Mouse (Mus musculus): Measurements from ENCODE around the gene Rhno1. TPM values are rescaled to one million over a fixed set of nuclear protein-coding genes. Genes with fewer than 3 reads are reported as not detected.

The Rhno1 gene
- polyA plus RNA-seq, 1 experiment from 2014 or later: 101 TPM

DNA sequence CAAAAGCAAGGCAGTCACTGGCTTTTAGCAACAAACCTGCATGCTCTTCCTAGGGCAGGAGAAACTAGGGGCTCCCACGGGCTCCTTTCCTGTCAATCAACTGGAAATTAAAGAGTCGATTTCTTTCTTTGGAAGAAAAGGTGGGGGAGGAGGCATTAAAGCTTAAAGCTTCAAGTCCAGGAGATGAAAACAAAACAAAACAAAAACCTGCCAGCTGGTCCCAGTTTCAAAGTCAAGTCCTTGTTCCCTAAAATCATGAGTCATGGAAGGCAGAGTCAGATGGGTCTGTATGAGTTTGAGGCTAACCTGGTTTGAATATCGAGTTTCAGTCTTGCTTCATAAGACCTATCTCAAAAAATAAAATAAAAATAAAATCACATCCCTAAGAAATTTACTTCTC is 8.6 kb downstream of the Rhno1 start:
- no peaks in the 10 kb centered on the region for H3K9me3 ChIP-seq (ENCODE audit: control insufficient read depth, low read length)
- no peak overlapping the region for H3K9ac ChIP-seq (replicated peaks; ENCODE audit: low read length)
- no peak overlapping the region for H3K4me3 ChIP-seq (replicated peaks; ENCODE audit: low read depth, low read length)
- no peak overlapping the region for H3K27ac ChIP-seq (replicated peaks; ENCODE audit: low read depth, low read length)
- peak; percentile 18 for DNase-seq
- H3K4me1 ChIP-seq (ENCODE audit: control insufficient read depth, insufficient read depth, low read length): peaks cover 12% of the 10 kb centered on the region
- no peak for ATAC-seq (ENCODE audit: low FRiP score, low TSS enrichment)
- H3K4me2 ChIP-seq (ENCODE audit: low read length): peak overlapping the region; percentile 70
- H3K36me3 ChIP-seq (ENCODE audit: control insufficient read depth, insufficient read depth, low read length): peaks cover 22% of the 10 kb centered on the region
- WGBS: 30% methylated on average over 3 of the region's 3 CpGs
- no peaks in the 10 kb centered on the region for H3K27me3 ChIP-seq (ENCODE audit: control insufficient read depth, insufficient read depth, low read length)

DNA sequence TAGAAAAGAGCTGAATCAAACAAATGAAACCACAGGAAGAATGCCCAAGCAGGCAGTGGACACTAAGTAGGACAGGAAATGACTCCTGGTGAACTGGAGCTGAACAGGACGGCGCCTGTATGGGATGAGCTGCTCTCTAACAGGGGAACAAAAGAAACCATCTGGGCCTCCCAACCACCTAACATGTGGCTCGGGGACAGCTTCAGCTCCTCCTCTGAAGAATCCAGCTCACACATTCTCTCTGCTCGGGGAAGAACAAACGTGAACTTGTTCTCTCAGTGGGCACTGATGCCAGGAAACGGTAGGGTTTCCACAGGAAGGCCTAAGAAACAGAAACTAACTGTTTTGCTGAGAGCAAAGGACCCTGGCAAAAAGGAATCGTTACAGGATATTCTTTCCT is 13.0 kb downstream of the Rhno1 start:
- H3K36me3 ChIP-seq (ENCODE audit: control insufficient read depth, insufficient read depth, low read length): peaks cover 8% of the 10 kb centered on the region; the same call in 1 of the 2 replicates
- WGBS: 42% methylated on average over 7 of the region's 7 CpGs
- H3K4me2 ChIP-seq (ENCODE audit: low read length): no peak overlapping the region
- DNase-seq (no peak), ATAC-seq (ENCODE audit: low FRiP score, low TSS enrichment) (no peak)
- H3K9ac ChIP-seq (replicated peaks; ENCODE audit: low read length): no peak overlapping the region
- H3K4me1 ChIP-seq (ENCODE audit: control insufficient read depth, insufficient read depth, low read length): peaks cover 9% of the 10 kb centered on the region
- no peak overlapping the region for H3K27ac ChIP-seq (replicated peaks; ENCODE audit: low read depth, low read length)
- H3K4me3 ChIP-seq (replicated peaks; ENCODE audit: low read depth, low read length): no peak overlapping the region
- no peaks in the 10 kb centered on the region for H3K27me3 ChIP-seq (ENCODE audit: control insufficient read depth, insufficient read depth, low read length)
- no peaks in the 10 kb centered on the region for H3K9me3 ChIP-seq (ENCODE audit: control insufficient read depth, low read length)

DNA sequence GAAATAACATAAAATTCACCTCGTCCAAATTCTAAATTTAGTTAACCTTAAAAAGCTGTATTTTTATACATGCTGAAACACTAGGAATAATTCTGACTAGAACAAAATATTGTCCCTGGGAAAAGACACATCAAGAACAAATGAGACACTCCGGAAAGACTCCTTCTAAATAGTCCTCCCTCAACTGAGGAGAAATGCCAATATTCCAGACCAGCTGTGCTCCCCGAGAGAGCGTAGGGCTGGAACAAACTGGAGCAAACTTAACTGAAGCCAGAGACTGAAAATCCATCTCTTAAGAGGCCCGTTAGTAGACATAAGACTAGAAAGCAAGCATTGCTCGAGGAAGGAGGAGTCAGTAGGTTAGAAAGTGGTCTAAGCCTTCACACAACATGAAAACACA is 15.9 kb downstream of the Rhno1 start:
- no peaks in the 10 kb centered on the region for H3K9me3 ChIP-seq (ENCODE audit: control insufficient read depth, low read length)
- no peak for ATAC-seq (ENCODE audit: low FRiP score, low TSS enrichment)
- DNase-seq: no peak
- no peak overlapping the region for H3K9ac ChIP-seq (replicated peaks; ENCODE audit: low read length)
- H3K27ac ChIP-seq (replicated peaks; ENCODE audit: low read depth, low read length): no peak overlapping the region
- no peak overlapping the region for H3K4me3 ChIP-seq (replicated peaks; ENCODE audit: low read depth, low read length)
- no peak overlapping the region for H3K4me2 ChIP-seq (ENCODE audit: low read length)
- no peaks in the 10 kb centered on the region for H3K4me1 ChIP-seq (ENCODE audit: control insufficient read depth, insufficient read depth, low read length)
- H3K36me3 ChIP-seq (ENCODE audit: control insufficient read depth, insufficient read depth, low read length): peaks cover 18% of the 10 kb centered on the region; the same call in 1 of the 2 replicates
- no peaks in the 10 kb centered on the region for H3K27me3 ChIP-seq (ENCODE audit: control insufficient read depth, insufficient read depth, low read length)
- 95% methylated on average over 6 of the region's 6 CpGs for WGBS

DNA sequence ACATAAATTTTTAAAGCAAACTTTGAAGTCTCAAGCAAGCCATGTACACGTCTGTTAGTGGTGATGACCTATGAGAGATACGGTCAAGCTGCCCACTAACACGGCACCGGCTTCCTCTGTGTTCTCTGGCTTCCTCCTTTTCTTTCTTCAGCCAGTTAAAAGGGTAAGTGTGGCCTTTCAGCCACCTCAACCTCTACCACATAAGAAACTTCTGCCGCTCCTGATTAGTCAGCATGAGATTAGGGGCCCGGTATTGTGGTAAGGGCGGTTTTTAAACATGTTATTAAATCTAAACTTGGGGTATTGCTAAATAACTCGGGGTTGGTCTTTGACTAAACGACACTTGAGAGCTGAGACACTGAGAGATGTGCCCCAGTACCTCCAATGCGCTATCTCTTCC is 17.1 kb downstream of the Rhno1 start:
- DNase-seq: no peak
- Histone ChIP-seq H3K9me3 (ENCODE audit: control insufficient read depth, low read length) (no peaks in the 10 kb centered on the region), H3K4me2 (ENCODE audit: low read length) (no peak overlapping the region), H3K4me1 (ENCODE audit: control insufficient read depth, insufficient read depth, low read length) (no peaks in the 10 kb centered on the region), H3K36me3 (ENCODE audit: control insufficient read depth, insufficient read depth, low read length) (peaks cover 17% of the 10 kb centered on the region), H3K4me3 (replicated peaks; ENCODE audit: low read depth, low read length) (no peak overlapping the region), H3K9ac (replicated peaks; ENCODE audit: low read length) (no peak overlapping the region), H3K27me3 (ENCODE audit: control insufficient read depth, insufficient read depth, low read length) (no peaks in the 10 kb centered on the region), H3K27ac (replicated peaks; ENCODE audit: low read depth, low read length) (no peak overlapping the region)
- WGBS: 94% methylated on average over 10 of the region's 10 CpGs
- ATAC-seq (ENCODE audit: low FRiP score, low TSS enrichment): no peak

DNA sequence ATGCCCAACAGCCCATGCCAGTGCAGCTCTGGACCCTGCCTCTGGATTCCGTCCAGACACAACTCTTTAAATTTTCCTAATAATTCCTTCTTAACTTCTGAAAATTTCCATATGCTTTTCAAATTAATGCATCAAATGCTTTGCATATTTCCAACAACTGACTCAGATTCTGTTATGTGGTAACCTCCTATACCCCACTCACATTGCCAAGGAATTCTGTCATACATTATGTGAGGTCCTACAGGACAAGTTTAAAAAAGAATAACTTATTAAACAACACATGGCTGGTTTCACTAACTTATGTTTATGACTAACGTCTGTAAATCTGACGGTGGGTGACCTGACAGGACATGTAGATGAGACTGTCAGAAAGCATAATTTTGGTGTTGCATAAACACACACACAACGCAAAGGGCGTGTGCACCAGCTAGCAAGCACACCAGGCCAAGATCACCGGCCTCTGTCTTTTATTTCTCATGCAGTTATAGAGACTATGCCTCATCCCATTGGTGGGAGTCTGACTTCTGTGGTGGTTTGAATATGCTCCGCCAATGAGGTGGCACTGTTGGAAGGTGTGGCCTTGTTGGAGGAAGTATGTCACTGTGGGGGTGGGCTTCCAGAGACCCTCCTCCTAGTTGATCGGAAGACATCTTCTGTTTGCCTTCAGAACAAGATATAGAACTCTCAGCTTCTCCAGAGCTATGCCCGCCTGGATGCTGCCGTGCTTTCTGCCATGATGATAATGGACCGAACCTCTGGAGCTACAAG is 20.6 kb downstream of the Rhno1 start:
- ATAC-seq (ENCODE audit: low FRiP score, low TSS enrichment) (no peak), DNase-seq (no peak)
- no peaks in the 10 kb centered on the region for H3K27me3 ChIP-seq (ENCODE audit: control insufficient read depth, insufficient read depth, low read length)
- H3K9ac ChIP-seq (replicated peaks; ENCODE audit: low read length): no peak overlapping the region
- H3K27ac ChIP-seq (replicated peaks; ENCODE audit: low read depth, low read length): no peak overlapping the region
- H3K4me3 ChIP-seq (replicated peaks; ENCODE audit: low read depth, low read length): no peak overlapping the region
- no peaks in the 10 kb centered on the region for H3K4me1 ChIP-seq (ENCODE audit: control insufficient read depth, insufficient read depth, low read length)
- no peak overlapping the region for H3K4me2 ChIP-seq (ENCODE audit: low read length)
- no peaks in the 10 kb centered on the region for H3K9me3 ChIP-seq (ENCODE audit: control insufficient read depth, low read length)
- peaks cover 13% of the 10 kb centered on the region for H3K36me3 ChIP-seq (ENCODE audit: control insufficient read depth, insufficient read depth, low read length)
- 96% methylated on average over 11 of the region's 11 CpGs for WGBS

DNA sequence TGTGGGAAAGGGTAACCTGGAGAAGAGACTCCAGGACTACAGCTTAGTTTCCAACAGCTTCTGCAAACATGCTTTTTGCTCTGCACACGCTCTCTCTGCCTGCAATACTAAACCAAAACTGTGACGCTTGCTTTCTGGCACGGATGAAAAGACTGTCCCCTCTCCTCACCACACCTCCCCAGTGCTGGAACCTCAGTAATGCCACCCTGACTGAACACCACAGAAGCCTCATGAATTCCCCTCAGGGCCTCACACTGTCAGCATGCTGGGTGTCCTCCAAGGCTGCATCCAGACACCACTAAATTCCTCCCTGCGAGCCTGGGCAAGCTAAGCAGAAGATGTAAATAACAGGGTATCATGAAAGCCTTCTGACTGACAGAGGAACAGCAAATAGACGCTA is 23.8 kb downstream of the Rhno1 start:
- Histone ChIP-seq H3K27me3 (ENCODE audit: control insufficient read depth, insufficient read depth, low read length) (no peaks in the 10 kb centered on the region), H3K36me3 (ENCODE audit: control insufficient read depth, insufficient read depth, low read length) (peaks cover 23% of the 10 kb centered on the region), H3K4me3 (replicated peaks; ENCODE audit: low read depth, low read length) (no peak overlapping the region), H3K4me1 (ENCODE audit: control insufficient read depth, insufficient read depth, low read length) (no peaks in the 10 kb centered on the region), H3K9me3 (ENCODE audit: control insufficient read depth, low read length) (no peaks in the 10 kb centered on the region), H3K27ac (replicated peaks; ENCODE audit: low read depth, low read length) (no peak overlapping the region), H3K9ac (replicated peaks; ENCODE audit: low read length) (no peak overlapping the region), H3K4me2 (ENCODE audit: low read length) (no peak overlapping the region)
- DNase-seq: peak; percentile 27
- no peak for ATAC-seq (ENCODE audit: low FRiP score, low TSS enrichment)
- WGBS: 51% methylated on average over 5 of the region's 5 CpGs

DNA sequence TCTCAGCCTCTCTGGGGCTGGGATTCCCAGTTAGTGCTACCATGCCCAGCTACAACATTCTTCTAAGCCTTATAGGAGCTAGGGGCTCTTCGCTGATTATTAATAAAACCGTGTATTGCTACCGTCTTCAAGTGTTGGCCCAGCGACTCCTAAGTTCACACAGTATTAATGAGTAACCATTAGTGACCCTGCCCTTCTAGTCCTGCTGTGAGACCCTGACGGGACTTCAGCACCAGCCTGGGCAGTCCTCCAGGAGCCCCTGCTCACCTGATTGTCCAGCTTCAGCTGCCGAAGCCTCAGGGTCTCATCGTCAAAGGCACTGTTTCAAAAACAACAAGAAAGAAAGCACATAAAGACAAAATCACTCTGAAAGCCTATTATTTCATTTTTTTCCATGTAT is 25.2 kb downstream of the Rhno1 start:
- no peak overlapping the region for H3K9ac ChIP-seq (replicated peaks; ENCODE audit: low read length)
- no peaks in the 10 kb centered on the region for H3K27me3 ChIP-seq (ENCODE audit: control insufficient read depth, insufficient read depth, low read length)
- ATAC-seq (ENCODE audit: low FRiP score, low TSS enrichment) (no peak), DNase-seq (no peak)
- no peaks in the 10 kb centered on the region for H3K9me3 ChIP-seq (ENCODE audit: control insufficient read depth, low read length)
- no peak overlapping the region for H3K4me3 ChIP-seq (replicated peaks; ENCODE audit: low read depth, low read length)
- peaks cover 30% of the 10 kb centered on the region for H3K36me3 ChIP-seq (ENCODE audit: control insufficient read depth, insufficient read depth, low read length)
- no peaks in the 10 kb centered on the region for H3K4me1 ChIP-seq (ENCODE audit: control insufficient read depth, insufficient read depth, low read length)
- H3K27ac ChIP-seq (replicated peaks; ENCODE audit: low read depth, low read length): no peak overlapping the region
- no peak overlapping the region for H3K4me2 ChIP-seq (ENCODE audit: low read length)
- WGBS: 88% methylated on average over 7 of the region's 7 CpGs

DNA sequence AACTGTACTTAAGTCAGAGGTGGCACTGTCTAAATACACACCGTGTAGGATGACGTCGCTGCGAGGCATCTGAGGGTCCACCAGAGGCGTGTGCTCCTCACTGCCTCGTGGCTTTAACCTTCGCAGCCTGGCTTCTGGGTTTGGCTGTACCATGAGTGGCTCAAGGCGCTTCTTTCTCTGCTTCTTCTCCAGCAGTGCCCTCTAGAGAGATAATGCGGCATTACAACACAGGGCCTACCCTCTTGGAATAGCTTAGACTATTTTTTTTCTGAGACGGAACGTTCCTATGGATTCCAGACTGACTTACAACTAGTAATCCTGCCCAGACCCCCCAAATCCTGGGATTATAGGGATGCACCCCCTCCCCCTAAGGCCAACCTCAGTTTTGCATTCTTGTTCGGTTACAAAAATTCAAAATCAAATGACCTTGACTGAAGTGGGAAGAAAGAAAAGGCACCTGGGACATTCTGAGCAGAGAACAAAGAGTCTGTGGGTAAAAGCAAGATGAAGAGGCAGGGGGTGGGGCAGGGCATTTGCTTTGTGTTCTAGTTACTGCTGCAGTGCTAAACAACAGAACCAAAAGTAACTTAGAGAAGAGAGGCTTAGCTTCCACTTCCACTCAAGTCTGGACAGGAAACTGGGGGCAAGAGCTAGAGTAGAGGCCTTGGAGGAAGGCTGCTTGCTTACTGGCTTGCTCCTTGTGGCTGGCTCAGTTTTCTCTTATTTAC is 28.1 kb downstream of the Rhno1 start:
- Histone ChIP-seq H3K27ac (replicated peaks; ENCODE audit: low read depth, low read length) (no peak overlapping the region), H3K4me2 (ENCODE audit: low read length) (no peak overlapping the region), H3K27me3 (ENCODE audit: control insufficient read depth, insufficient read depth, low read length) (no peaks in the 10 kb centered on the region), H3K4me1 (ENCODE audit: control insufficient read depth, insufficient read depth, low read length) (no peaks in the 10 kb centered on the region), H3K9me3 (ENCODE audit: control insufficient read depth, low read length) (peaks cover 11% of the 10 kb centered on the region; the same call in 1 of the 2 replicates), H3K9ac (replicated peaks; ENCODE audit: low read length) (0 out of 2 replicates have a peak overlapping the region, but pooled peaks have one; percentile 7), H3K36me3 (ENCODE audit: control insufficient read depth, insufficient read depth, low read length) (peaks cover 38% of the 10 kb centered on the region), H3K4me3 (replicated peaks; ENCODE audit: low read depth, low read length) (no peak overlapping the region)
- ATAC-seq (ENCODE audit: low FRiP score, low TSS enrichment) (peak; percentile 80; the same call in 1 of the 2 replicates), DNase-seq (peak; percentile 87)
- WGBS: 19% methylated on average over 12 of the region's 12 CpGs
